Mouse (Mus musculus) layer of hippocampus, adult 11-12 months (tissue): ENCODE results near the gene Csk.
A peak's percentile ranks its signal among the peaks of the same experiment; 100 is the strongest.

ENCODE experiments used
- DNase-seq: peaks from one replicate; pipeline ENCODE4 v3.0.0; 2022; ENCODE audit warnings: low spot score

The Csk gene

DNA sequence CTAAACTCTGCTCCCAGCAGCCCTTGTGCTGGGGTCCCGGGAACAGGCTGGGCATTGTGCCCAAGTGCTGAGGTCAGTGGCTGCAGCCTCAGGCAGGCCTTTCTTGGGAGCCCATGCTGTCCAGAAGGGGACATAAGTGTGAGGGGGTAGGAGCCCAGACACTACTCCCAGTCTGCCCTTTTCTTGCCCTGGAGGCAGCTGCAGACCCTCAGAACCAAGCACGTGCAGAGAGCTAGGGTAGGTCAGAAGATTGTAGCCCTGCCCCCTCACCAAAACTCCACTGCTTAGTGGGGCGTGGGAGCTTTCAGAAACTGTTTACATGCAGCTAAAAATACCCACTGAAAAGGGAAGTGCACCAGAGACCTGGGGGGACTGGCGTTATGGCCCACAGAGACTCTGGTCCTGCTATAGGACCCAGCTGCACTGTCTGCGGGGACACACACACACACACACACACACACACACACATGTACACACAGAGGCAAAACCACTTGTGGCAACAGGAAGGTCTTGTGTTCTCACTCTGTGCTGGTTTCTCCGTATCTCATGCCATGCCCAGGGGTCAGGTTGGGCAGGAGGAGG, 15.6 kb downstream of the Csk start:
- peak; percentile 65 for DNase-seq

DNA sequence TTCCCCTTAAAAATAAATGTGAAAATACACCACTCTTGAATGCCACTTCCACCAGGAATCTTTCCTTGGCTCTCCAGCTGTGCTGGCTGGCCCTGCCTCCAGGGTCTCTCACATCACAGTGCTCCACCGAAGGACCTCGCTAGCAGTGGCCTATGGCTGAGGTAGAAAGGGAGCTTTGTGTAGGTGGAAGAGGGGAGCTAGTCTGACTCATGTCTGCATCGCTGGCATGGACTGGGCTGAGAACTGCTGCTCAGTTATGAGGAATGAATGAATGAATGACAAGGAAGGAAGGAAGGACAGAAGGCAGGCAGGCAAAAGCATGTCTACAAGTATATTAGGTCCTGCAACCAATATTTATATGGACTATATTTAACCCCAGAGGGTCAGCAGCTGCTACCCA, 16.2 kb downstream of the Csk start:
- DNase-seq, result no peak

DNA sequence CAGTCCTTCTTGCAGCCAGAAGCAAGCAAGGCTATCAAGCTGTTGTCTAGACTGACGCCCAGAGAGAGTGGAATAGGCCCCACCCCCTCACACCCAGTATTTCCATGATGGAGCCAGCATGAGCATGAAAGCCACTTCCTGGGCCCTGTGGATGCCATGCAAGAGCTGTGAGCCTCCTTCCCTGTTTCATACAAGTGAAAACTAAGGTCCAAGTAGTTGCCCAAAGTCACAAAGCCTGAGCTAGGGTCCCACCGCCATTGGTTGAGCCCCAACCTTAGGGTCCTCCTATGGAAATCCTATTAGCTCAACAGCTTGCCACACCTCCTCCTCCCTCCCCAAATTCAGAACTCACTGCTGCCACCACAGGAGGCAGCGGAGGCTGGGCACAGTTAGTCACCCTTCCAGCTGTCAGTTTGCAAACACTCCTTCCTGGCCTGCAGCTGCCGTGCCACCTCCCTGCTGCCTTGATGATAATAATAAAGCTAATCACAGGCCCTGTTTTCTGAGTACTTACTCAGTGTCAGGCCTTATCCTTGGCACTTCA, 19.9 kb downstream of the Csk start:
- peak; percentile 55 for DNase-seq

DNA sequence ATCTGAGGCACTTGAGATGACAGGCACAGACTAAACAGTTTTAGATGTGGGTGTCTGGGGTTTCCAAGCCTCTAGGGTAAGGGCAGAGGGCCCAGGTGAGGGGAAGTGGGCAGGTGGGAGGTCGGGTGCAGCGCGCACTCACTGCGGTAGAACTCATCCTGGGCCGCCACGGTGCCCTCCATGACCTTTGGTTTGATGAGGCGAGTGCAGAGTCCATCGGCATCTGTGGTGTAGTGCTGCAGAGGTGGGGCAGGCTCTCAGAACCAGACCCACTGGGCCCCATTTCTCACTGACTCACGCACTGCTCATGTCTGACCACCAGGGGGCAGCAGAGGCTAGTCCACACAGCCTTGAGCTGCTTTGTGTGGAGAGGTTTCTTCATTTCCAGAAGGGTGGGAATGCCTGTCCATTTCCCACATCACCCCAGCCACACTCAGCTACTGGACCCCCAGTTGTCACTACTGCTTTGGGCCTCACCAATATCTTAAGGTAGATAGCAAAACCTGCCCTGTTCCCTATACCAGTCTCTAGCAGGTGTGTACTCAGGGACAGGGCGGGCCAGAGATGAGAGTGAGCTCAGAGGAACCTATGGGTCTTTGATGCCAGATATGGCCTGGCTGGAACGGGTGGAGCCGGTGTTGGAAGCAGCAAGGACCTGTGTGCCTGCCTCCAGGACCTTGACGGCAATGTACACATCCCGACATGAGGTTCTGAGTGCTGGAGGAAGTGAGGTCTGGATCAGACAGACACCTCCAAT, 24.1 kb downstream of the Csk start:
- DNase-seq, result peak; percentile 81

DNA sequence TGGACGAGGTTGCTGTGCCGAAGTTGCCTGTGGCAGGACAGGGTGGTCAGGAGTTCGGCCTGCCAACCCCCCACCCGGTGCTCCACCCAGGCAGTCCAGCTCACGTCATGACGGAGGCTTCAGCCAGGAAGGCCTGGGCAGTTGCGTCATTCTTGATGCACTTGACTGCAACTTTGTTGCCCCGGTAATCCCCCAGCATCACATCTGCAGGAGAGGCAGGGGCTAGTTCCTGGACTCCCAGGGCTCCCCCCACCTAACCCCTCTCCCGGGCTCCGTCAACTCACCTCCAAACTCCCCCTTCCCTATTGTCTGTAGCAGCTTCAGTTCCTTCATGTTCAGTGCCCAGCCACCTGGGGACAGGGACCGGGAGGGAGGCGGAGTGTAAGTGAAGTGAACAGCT, 24.7 kb downstream of the Csk start:
- DNase-seq, result no peak

DNA sequence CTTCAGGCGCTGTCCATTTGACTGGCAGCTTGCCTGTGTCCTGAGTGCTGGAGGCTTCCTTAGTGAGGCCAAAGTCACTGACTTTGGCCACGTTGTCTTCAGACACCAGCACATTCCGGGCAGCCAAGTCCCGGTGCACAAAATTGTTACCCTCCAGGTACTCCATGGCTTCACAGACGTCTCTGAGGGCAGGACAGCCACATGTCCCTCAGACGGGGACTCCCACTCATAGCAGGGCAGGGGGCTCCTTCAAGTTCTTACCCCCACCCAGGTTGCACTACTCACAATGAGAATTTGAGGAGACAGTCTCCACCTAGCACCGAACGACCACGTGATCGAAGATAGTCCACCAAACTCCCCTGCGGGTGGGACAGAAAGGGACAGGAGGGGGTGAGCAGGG, 25.5 kb downstream of the Csk start:
- no peak for DNase-seq

DNA sequence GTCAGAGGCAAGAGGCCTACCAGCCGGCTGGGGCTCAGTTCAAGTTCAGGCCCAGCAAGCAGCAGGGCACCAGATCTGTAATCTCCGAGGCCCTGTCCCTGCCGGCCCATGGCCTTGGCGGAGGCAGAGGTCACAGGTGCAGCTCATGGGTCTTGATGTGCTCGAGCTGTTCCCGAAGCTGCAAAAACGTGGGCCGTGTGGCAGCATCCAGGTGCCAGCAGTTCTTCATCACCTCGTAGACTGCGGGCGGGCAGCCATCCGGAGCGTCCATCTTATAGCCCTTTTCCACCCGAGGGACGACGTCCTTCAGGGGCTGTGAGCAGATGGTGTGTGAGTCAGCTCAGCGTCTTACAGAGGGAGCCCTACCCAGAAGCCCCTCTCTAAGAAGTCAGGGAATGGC, 26.2 kb downstream of the Csk start:
- no peak for DNase-seq

DNA sequence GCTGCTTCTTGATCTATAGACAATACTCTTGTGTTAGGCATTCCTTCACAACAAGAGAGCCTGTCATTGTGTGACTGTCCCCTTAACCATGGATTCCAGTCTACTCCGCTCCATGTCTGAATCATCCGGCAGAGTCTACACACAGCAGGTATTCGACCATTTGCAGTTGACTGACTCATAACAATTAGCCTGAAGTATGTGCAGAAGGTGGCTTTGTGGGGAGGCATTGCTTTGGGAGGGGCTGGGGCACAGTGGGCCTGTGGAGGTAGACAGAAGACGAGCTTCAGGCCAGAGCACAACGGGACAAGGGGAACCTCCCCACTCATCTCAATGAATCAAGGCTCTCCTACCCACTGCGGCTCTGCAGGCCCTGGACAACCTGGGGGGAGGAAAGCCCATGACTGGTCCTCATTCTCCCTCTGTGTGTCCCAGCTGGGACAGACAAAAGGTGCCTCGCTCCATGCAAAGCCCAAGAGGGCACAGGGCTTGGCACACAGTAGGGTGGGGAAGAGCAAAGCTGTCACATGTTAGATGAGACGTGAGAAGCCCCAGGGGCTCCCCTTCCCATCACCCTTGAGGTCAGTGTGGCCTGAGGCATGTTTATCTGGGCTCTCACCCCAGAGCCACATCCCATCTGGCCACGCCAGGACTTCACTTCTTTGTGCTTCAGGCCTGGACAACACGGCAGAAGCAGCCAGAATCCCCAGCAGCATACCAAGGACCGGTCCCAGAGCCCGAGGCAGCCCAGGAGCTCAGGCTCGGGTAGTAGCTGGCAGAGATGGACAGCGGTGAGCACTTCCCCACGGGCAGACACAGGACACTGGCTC, 27.5 kb downstream of the Csk start:
- no peak for DNase-seq

DNA sequence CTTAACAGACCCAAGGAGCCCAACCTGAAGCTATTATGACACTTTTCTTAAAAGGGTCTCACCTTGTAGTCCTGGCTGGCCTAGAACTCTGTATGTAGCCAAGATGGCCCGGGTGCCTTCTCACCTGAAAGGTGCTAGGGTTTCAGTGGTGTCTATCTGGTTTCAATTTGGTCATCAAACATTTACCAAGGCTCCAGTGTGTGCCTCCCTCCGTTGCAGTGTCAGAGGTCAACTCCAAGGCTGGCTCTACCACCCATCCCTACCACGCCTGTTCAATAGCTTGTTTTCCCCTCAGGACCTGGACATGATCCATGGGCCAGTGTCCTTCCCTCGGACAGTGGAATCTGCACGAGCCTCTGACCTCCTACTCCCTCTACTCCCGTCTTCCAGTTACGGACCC, 29.1 kb downstream of the Csk start:
- DNase-seq, result no peak

DNA sequence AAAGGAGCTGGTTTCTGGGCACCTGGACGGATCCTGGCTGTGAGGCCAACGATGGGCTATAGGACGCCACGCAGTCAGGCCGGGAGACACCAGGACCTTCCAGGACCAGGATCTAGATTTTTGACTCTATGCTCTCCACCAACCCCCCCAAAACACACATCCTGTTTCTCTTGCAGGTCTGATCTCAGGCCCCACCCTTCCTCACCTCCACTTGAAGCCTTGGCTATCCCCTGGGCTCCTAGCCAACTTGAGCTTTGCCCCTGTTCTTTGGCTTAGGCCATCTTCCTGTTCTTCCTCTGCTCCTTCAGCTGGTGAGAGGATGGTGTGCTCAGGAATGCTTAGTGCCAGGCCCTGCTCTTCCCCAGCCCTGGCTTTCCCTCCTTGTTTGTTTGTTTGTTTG, 32.8 kb downstream of the Csk start, which contains the start of gene Lman1l:
Gene Lman1l (minus strand): TSS at position 101 of the 400 bp plus-strand sequence.
- no peak for DNase-seq

DNA sequence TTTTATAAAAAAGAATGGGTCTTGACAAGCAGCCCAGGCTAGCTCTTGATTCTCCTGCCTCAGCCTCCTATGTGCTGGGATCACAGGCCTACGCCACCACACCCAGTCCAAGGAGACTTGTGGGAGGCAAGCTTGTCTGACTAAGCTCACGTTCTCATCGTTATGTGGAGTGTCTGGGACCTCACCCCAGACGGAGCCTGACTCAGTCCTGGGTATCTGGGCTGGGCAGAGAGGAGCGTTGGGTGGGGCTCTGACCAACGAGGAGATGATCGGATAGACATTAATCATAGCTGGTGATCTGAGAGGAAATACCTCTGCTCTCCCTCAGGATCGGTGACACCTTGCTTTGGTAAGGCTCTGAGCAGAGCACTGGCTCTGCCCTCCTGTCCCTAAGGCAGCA, 34.6 kb downstream of the Csk start:
- DNase-seq, result no peak

DNA sequence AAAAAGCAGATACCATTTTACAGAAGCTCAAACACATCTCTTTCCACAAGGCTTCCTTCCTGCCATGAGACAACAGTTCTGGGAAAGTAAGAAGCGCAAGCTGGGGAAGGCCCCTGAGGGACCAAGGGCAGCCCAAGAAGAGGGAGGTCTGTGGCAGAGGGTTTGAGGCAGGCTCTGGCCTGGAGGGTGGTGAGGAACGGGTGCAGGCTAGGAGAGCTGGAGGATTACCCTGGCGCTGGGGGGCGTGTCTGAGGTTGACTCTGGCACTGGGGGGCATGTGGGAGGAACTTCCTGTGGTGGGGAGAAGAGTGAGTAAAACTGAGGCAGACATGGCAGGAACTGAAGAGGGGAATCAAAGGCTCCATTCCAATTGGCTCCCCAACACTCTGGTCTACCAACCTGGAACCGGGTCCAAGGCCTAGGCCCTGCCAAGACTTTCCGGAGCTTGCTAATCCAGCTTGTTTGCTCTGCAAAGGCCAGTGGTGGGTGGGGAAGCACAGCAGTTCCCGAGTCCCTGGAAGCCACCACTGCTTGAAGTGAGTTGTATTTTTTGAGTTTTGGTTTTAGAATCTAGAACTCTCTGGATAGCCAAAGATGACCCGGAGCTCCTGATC, 35.8 kb downstream of the Csk start:
- no peak for DNase-seq

DNA sequence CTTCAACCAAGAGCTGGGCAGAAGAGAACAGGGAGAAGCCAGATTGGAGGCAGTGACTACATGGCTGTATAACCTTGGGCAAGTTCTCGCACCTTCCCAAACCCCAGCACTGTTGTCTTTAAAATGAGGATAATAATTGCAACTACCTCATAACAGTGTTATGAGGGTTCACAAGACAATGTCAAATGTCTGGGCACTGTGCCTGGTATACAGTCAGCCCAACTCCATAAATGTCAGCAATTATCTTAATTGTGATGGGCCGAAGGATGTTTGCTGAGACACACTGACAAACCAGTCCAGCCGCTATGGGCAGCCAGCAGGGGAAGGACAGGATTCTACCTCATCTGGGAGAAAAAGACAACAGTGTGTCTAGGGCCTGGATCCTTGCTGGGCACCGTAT, 38.6 kb downstream of the Csk start:
- no peak for DNase-seq

DNA sequence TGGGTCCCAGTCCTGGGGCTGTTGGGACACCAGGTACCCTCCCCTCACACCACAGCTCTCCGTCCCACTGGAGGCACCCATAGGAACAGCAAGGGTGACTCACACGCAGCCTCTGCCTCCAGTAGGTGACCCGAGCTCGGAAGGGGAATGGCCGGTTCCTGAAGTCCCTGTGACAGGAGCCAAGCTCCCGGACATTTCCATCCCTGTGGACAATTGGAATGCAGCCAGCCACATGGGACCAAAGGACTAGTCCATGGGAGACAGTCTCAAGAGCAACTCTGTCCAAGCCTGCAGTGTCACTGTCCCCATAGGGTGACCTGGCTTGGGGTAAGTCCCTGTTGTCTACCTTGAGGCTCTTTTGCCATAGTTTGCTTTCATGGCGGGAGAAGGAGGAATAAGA, 39.5 kb downstream of the Csk start:
- no peak for DNase-seq

DNA sequence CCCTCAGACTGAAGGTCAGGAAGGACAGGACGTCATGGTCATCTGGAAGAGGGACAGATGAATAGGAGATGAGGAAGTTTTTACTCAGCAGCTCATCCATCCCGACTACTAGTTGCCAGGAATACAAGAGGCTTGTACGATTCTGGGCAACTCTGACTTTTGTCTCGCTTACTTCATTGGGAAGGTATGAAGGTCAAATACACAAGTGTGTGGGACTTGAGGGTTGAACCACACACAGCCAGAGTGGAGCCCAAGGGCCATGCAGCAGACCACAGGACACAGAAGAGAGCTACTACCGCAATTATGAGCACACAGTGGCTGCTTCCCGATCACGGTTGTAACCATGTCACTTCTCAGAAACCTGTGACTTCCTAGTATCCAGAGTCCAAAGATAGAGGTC, 40.8 kb downstream of the Csk start:
- no peak for DNase-seq

DNA sequence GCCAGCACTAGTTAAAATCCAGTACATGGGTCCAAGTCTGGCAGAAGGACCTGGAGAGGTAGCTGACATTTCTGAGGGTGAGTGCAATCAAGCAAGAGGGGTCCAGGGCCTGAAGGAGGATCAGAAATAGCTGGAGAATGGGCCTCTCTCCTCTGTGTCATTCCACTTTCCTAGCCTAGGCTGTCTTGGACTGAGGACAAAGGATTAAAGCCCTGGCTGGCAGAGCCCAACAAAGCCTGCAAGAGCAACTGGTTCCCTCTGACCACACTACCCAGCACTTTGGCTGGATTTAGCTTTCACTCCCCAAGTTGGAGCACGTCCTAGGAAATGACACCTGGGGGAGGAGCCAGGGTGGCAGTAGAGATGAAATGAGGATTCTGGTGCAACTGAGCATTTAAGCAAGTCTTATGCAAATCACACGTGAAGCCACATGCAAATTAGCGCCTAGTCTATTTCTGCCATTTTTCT, 43.0 kb downstream of the Csk start:
- DNase-seq, result no peak

DNA sequence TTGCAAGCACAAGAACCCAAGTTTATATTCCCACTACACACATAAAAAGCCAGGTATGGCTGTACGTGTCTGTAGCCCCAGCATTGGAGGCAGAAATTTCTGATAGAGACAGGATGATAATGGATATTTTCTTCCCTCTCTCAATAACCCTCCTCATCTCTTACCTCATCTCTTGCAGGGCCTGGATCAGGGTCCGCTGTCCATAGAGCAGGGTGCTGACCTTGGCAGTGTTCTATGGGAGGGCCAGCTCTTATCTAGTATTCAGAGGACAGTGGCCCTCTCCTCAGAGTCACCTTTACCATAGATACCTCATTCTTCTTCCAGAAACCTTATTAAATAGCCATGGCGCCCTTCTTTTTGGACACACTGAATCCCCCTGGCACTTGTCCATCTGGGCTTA, 43.6 kb downstream of the Csk start:
- no peak for DNase-seq

DNA sequence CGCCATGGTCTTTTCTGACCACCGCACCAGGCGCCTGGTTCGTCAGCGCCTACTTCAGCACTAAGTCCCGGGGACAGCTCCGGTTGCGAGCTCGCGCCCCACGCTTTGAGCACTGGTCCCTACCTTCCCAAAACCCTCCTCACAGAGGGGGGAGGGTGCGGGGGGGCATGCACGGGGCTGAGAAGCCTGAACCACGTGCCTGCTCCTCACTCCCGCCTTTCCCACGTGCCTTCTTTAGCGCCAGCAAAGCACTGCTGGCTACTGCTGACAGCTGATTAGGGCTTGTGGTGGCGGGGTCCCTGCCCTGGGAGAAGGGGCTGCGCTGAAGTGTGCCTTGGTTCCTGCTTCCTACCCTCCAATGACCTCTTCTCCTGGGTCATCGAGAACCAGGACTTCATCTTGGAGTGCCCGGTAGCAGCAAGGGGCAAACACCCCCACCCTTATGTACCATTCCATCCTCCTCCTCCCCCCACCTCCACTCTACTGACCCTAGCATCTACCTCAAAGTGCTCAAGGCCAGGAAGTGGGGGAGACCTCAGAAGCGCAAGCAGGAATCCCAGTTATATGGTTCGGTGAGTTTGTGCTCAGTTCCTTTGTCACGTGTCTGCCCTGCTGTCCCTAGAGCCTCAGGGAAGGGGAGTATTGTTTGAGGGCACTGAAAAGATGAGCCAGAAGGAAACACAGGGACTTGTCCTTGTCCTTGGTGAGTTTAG, 47.1 kb downstream of the Csk start, which contains the start of gene Cplx3:
Gene Cplx3 (minus strand): TSS at position 143 of the 713 bp plus-strand sequence.
- DNase-seq, result no peak

DNA sequence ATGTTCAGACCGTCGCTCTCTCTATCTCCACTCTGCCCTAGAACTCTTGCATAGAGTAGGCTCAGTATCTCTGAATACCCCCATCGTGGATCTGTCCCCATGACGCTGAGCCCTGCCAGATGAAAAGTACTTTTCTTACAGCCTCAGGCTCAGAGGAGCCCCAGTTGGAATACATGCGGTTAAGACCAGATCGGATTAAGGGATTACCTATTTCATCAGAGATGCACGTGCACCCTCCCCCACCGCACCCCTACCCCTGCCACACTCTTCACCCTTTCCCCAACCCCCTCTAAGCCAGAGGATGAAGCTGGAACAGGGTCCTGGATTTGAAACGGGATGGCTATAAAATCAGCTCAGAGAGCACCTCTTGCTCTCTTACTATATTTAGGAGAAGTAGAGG, 47.9 kb downstream of the Csk start:
- no peak for DNase-seq

DNA sequence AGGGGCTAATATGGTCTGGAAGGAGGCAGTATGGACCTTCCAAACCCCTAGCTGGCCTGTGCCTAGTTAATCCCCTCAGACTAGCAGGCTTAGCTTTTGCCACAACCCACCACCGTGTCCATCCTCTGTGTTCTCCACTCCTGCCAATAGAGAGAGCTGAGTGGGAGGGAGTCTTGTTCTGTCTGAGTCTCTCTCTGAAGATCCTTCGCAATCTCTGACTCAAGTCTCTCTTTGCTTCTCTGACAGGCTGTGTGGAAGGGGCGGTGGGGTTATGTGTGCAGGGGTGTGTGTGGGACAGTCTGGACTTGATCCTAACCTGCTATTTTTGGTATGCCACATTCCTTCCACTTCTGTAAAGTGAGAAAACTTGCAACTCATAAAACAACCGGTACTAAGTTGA, 48.6 kb downstream of the Csk start:
- no peak for DNase-seq

DNA sequence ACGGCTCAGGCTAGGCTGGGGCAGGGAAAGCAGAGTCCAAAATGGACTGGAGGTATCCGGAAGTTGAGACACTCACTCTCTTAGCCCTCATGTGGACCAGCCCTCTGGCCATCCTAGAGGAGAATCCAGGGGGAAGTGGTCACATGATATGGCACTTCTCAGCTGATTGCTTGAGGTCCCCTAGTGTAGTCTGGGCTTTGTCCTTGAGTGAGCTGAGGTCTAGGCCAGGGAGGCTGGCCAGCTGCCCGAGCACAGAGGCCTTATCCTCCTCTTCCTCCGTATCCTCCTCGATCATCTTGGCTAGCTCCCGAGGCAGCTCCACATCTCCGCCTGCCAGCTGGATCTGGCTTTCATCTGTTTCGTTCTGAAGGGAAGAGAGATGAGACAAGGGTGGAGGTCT, 51.3 kb downstream of the Csk start:
- no peak for DNase-seq

DNA sequence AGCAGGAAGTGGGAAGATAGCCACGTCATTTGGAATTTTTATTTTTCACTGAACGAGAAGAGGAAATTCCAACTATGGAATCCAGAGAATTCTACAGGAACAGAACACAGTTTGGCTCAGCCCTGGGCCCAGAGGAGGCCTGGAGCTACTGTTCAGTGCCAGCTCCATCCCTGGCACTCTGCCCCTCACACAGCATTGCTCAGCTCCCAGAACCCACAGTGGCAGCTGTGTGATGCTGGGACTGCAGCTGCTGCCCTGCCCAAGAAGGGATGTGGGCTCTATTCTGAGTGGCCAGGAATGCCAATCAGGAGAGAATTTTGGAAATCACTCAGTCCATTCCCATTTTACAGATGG, 52.1 kb downstream of the Csk start:
- DNase-seq, result peak; percentile 79
